Mouse (Mus musculus) lung, embryonic 14.5 days (tissue): ENCODE measurements around the gene Tdrd6. TPM values are rescaled to one million over a fixed set of nuclear protein-coding genes. Genes with fewer than 3 reads are reported as not detected.

Source experiments
- ATAC-seq: fragments of 200-750 bp; cut with Nextera tagmentation; 2 replicates; pipeline ENCODE4 v1.8.0; 2017; ENCODE audit warnings: mild to moderate bottlenecking, moderate TSS enrichment, moderate library complexity; ENCODE audit not compliant: insufficient read depth
- DNase-seq: peaks from one replicate; pipeline ENCODE4 v3.0.0-alpha.2; 2015
- H3K27ac ChIP-seq: fragments of 300-500 bp; sonication (generic); 2 replicates; pipeline ENCODE4 v1.5.1; 2014; ENCODE audit warnings: low read depth, mild to moderate bottlenecking, moderate library complexity
- H3K27me3 ChIP-seq: fragments of 300-500 bp; sonication (generic); 2 replicates; pipeline ENCODE4 v1.6.1; 2014; ENCODE audit warnings: low read length, control low read depth; ENCODE audit not compliant: insufficient read depth
- H3K36me3 ChIP-seq: fragments of 300-500 bp; sonication (generic); 2 replicates; pipeline ENCODE4 v1.6.1; 2014; ENCODE audit warnings: control low read depth; ENCODE audit not compliant: insufficient read depth
- H3K4me1 ChIP-seq: fragments of 300-500 bp; sonication (generic); 2 replicates; pipeline ENCODE4 v1.6.1; 2014; ENCODE audit warnings: antibody characterized with exemption, control low read depth; ENCODE audit not compliant: insufficient read depth
- H3K4me2 ChIP-seq: fragments of 300-500 bp; sonication (generic); 2 replicates; pipeline ENCODE4 v1.6.1; 2014; ENCODE audit warnings: mild to moderate bottlenecking
- H3K4me3 ChIP-seq: fragments of 300-500 bp; sonication (generic); 2 replicates; pipeline ENCODE4 v1.5.1; 2014; ENCODE audit warnings: low read depth, low read length
- H3K9ac ChIP-seq: fragments of 300-500 bp; sonication (generic); 2 replicates; pipeline ENCODE4 v1.6.1; 2014
- H3K9me3 ChIP-seq: fragments of 300-500 bp; sonication (generic); 2 replicates; pipeline ENCODE4 v1.6.1; 2016; ENCODE audit warnings: low read depth, low read length, control low read depth
- CTCF ChIP-seq: IDR thresholded peaks from 2 replicates; pipeline ENCODE4 v1.5.1; 2016; ENCODE audit warnings: antibody characterized with exemption, low read depth
- WGBS: fragments of 180-500 bp; shearing (Covaris S2); extraction: QIAGEN DNeasy Blood & Tissue Kit; methylation state at CpG from one replicate; pipeline ENCODE4 v1.1.7; 2014; 5-methylcytosine and 5-hydroxymethylcytosine counted together
- polyA plus RNA-seq: library from polyadenylated mRNA; unstranded; fragments of >200 nt; fragmentation: Nextera tagmentation; extraction: Ambion mirVana; gene quantifications from 2 replicates; pipeline ENCODE4 v1.2.1, GENCODE M21; 2014

Tdrd6 gene
- polyA plus RNA-seq, 1 experiment from 2014 or later: not detected

- ATAC-seq (no peak; the same call in 1 of the 2 replicates), DNase-seq (peak; percentile 91)
- peak; percentile 84 for TF ChIP-seq CTCF
- H3K36me3 ChIP-seq: no peaks in the 10 kb centered on the region
- H3K9me3 ChIP-seq: no peaks in the 10 kb centered on the region
- no peaks in the 10 kb centered on the region for H3K27me3 ChIP-seq
- H3K9ac ChIP-seq: no peak overlapping the region
- no peaks in the 10 kb centered on the region for H3K4me1 ChIP-seq
- no peak overlapping the region for H3K27ac ChIP-seq
- H3K4me3 ChIP-seq: no peak overlapping the region
- 19% methylated on average over 7 of the region's 7 CpGs for WGBS
- no peak overlapping the region for H3K4me2 ChIP-seq
Measured at GRCm38 (mm10) chr17:43611586-43611985, 18.5 kb downstream of the Tdrd6 start.

GRCm38 (mm10) chr17:43606704-43607103, 23.4 kb downstream of the Tdrd6 start:
- no peaks in the 10 kb centered on the region for H3K9me3 ChIP-seq
- ATAC-seq: no peak
- peak; percentile 93 for TF ChIP-seq CTCF
- no peaks in the 10 kb centered on the region for H3K4me1 ChIP-seq
- no peak overlapping the region for H3K4me3 ChIP-seq
- no peak overlapping the region for H3K4me2 ChIP-seq
- DNase-seq: peak; percentile 85
- no peak overlapping the region for H3K27ac ChIP-seq
- no peaks in the 10 kb centered on the region for H3K36me3 ChIP-seq
- no peak overlapping the region for H3K9ac ChIP-seq
- WGBS: 11% methylated on average over 3 of the region's 3 CpGs
- no peaks in the 10 kb centered on the region for H3K27me3 ChIP-seq

GRCm38 (mm10) chr17:43598706-43599105, 31.4 kb downstream of the Tdrd6 start:
- DNase-seq (peak; percentile 25), ATAC-seq (no peak)
- H3K9ac ChIP-seq: no peak overlapping the region
- H3K36me3 ChIP-seq: no peaks in the 10 kb centered on the region
- WGBS: 48% methylated on average over 4 of the region's 4 CpGs
- H3K4me3 ChIP-seq: no peak overlapping the region
- no peaks in the 10 kb centered on the region for H3K4me1 ChIP-seq
- H3K9me3 ChIP-seq: no peaks in the 10 kb centered on the region
- no peak for TF ChIP-seq CTCF
- no peaks in the 10 kb centered on the region for H3K27me3 ChIP-seq
- H3K27ac ChIP-seq: no peak overlapping the region
- no peak overlapping the region for H3K4me2 ChIP-seq

- TF ChIP-seq CTCF: peak; percentile 30; the same call in 1 of the 2 replicates
- no peaks in the 10 kb centered on the region for H3K4me1 ChIP-seq
- H3K9me3 ChIP-seq: no peaks in the 10 kb centered on the region
- ATAC-seq: no peak
- H3K36me3 ChIP-seq: no peaks in the 10 kb centered on the region
- H3K27ac ChIP-seq: no peak overlapping the region
- H3K4me2 ChIP-seq: no peak overlapping the region
- H3K27me3 ChIP-seq: no peaks in the 10 kb centered on the region
- H3K9ac ChIP-seq: no peak overlapping the region
- no peak overlapping the region for H3K4me3 ChIP-seq
- DNase-seq: no peak
- WGBS: 96% methylated on average over 2 of the region's 2 CpGs
Measured at GRCm38 (mm10) chr17:43597742-43598141, 32.4 kb downstream of the Tdrd6 start.

- no peak for DNase-seq
- Histone ChIP-seq H3K9ac (no peak overlapping the region), H3K27me3 (no peaks in the 10 kb centered on the region), H3K4me2 (no peak overlapping the region), H3K4me1 (no peaks in the 10 kb centered on the region), H3K4me3 (no peak overlapping the region), H3K36me3 (no peaks in the 10 kb centered on the region), H3K9me3 (no peaks in the 10 kb centered on the region), H3K27ac (no peak overlapping the region)
- 79% methylated on average over 21 of the region's 21 CpGs for WGBS
- TF ChIP-seq CTCF: no peak
- ATAC-seq: no peak
Measured at GRCm38 (mm10) chr17:43592296-43593291, 37.5 kb downstream of the Tdrd6 start.

GRCm38 (mm10) chr17:43590531-43590930, 39.6 kb downstream of the Tdrd6 start:
- H3K4me3 ChIP-seq: no peak overlapping the region
- no peak overlapping the region for H3K9ac ChIP-seq
- TF ChIP-seq CTCF: no peak
- WGBS: 83% methylated on average over 5 of the region's 5 CpGs
- no peak overlapping the region for H3K4me2 ChIP-seq
- DNase-seq: no peak
- H3K27ac ChIP-seq: no peak overlapping the region
- H3K4me1 ChIP-seq: no peaks in the 10 kb centered on the region
- no peak for ATAC-seq
- H3K27me3 ChIP-seq: no peaks in the 10 kb centered on the region
- no peaks in the 10 kb centered on the region for H3K9me3 ChIP-seq
- no peaks in the 10 kb centered on the region for H3K36me3 ChIP-seq

- H3K4me2 ChIP-seq: no peak overlapping the region
- no peaks in the 10 kb centered on the region for H3K4me1 ChIP-seq
- H3K9me3 ChIP-seq: no peaks in the 10 kb centered on the region
- DNase-seq (no peak), ATAC-seq (no peak)
- H3K27ac ChIP-seq: no peak overlapping the region
- H3K36me3 ChIP-seq: no peaks in the 10 kb centered on the region
- WGBS: 88% methylated on average over 6 of the region's 6 CpGs
- no peak overlapping the region for H3K4me3 ChIP-seq
- TF ChIP-seq CTCF: no peak
- H3K27me3 ChIP-seq: no peaks in the 10 kb centered on the region
- no peak overlapping the region for H3K9ac ChIP-seq
Measured at GRCm38 (mm10) chr17:43589750-43590149, 40.3 kb downstream of the Tdrd6 start.
